Mouse (Mus musculus): Measurements from ENCODE around the gene Vamp2.

DNA sequence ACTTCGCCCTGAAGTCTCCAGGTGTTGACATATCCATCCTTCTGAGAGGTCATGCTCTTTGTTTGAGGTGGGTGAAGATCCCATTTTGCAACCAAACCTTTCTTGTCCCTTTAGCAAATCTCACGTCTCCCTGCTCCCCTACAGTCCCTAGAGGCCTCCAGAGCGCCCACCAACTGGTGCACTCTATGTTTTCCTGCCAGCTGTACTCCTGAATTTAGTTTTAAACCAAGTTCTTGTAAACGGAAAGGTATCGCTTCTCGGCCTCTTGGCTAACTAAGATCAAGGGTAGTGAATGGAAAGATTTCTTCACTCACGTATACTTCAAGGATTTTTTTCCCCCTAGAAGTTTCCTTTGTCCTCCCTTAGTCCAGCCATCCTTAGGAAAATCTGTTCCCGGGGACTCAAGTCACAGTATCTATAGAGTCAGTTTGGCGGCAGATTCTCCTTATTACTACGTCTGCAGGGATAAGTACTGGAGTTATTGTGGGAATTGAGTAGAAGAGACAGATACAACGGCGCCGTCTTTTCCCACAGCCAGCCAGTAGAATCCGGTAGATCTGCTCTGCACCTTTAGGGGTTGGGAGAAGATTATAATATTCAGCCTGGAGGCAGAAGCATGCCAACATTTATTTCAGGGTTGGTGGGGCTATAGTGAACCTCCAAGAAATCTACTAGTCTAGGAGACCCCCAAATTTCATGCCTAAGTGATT is 31.3 kb downstream of the Vamp2 start:
- TF ChIP-seq CTCF (conservative IDR thresholded peaks at IDR 0.05; ENCODE audit: low read length) = no peak
- TF ChIP-seq NANOG (IDR thresholded peaks at IDR 0.05; ENCODE audit: borderline replicate concordance, low read length) = no peak
